In genomic region chr11:87254149-87254548, GRCm38 (mm10) we compare ENCODE assay signal across 14 mouse cellular contexts.
DNase-seq lines count a peak whose midpoint lies in the region; ATAC-seq and TF ChIP-seq lines count a peak whose summit lies in the region.
"Had no signal": no experiment of that assay in that cellular context is flagged by ENCODE, and none has a peak within 500 bp of the region (broad histone marks: within the 10 kb centered on the region; RNA-seq: fewer than 3 reads in every experiment).

No protein-coding gene starts in this region.

- no peak overlapping the region for H3K27ac ChIP-seq in lung, postnatal 0 days (ENCODE audit: low read length)
- H3K27ac ChIP-seq: embryonic facial prominence, embryonic 13.5 days; liver, embryonic 13.5 days had no signal

- H3K4me3 ChIP-seq in lung, postnatal 0 days (ENCODE audit: low read depth, low read length): no peak overlapping the region
- H3K4me3 ChIP-seq in lung, adult 2 months (replicated peaks; ENCODE audit: extremely low read depth, low read depth, low read length): no peak overlapping the region
- no peak overlapping the region for H3K4me3 ChIP-seq in myocyte
- H3K4me3 ChIP-seq: embryonic facial prominence, embryonic 13.5 days; liver, embryonic 13.5 days had no signal

- no peaks in the 10 kb centered on the region for H3K79me2 ChIP-seq in myocyte (ENCODE audit: control insufficient read depth, insufficient read depth)

- TF ChIP-seq POLR2A in lung, adult 2 months (IDR thresholded peaks at IDR 0.05; ENCODE audit: borderline replicate concordance, extremely low read depth, low read depth, low read length): no peak
- no peak for TF ChIP-seq POLR2A in myocyte (IDR thresholded peaks at IDR 0.05; ENCODE audit: insufficient read length, low read depth)

- no peak overlapping the region for H3K9ac ChIP-seq in lung, postnatal 0 days (replicated peaks; ENCODE audit: low read depth)
- H3K9ac ChIP-seq: embryonic facial prominence, embryonic 13.5 days; liver, embryonic 13.5 days had no signal

- 49% methylated on average over 5 of the region's 5 CpGs for WGBS in lung, postnatal 0 days
- WGBS in lung, adult 2 months: 43% methylated on average over 5 of the region's 5 CpGs

- no peaks in the 10 kb centered on the region for H3K4me1 ChIP-seq in lung, postnatal 0 days (ENCODE audit: insufficient read depth, low read depth, low read length)
- no peaks in the 10 kb centered on the region for H3K4me1 ChIP-seq in lung, adult 2 months (ENCODE audit: control insufficient read depth, insufficient read depth, low read length)

- no peak overlapping the region for H3ac ChIP-seq in myocyte (ENCODE audit: control insufficient read depth, insufficient read length)

- no peak overlapping the region for H3K4me2 ChIP-seq in lung, postnatal 0 days (replicated peaks; ENCODE audit: low read depth, low read length)
- H3K4me2 ChIP-seq in myocyte (ENCODE audit: low read depth): no peak overlapping the region
- H3K4me2 ChIP-seq: embryonic facial prominence, embryonic 13.5 days; liver, embryonic 13.5 days had no signal

- no peak for ATAC-seq in lung, postnatal 0 days
- ATAC-seq in frontal cortex, adult (ENCODE audit: low TSS enrichment): no peak
- ATAC-seq: forebrain, embryonic 14.5 days had no signal

- no peaks in the 10 kb centered on the region for H3K27me3 ChIP-seq in lung, postnatal 0 days (replicated peaks; ENCODE audit: insufficient read depth, low read length)
- H3K27me3 ChIP-seq in myocyte (ENCODE audit: control insufficient read depth, insufficient read depth, insufficient read length): no peaks in the 10 kb centered on the region
- H3K27me3 ChIP-seq: embryonic facial prominence, embryonic 13.5 days; liver, embryonic 13.5 days had no signal

- TF ChIP-seq EP300 in lung, postnatal 0 days (IDR thresholded peaks at IDR 0.05): no peak

- DNase-seq in lung, postnatal 0 days (ENCODE audit: low spot score): peak; percentile 48
- DNase-seq in lung, adult 2 months: no peak
- peak; percentile 89 for DNase-seq in ES-CJ7 (ENCODE audit: low read depth, low spot score)
- DNase-seq in WW6 (ENCODE audit: low read depth, low spot score): peak; percentile 47
- no peak for DNase-seq in layer of hippocampus, postnatal 10 days (ENCODE audit: low spot score in 2 of 2)
- DNase-seq: adrenal gland, postnatal 36 days; cerebellum, adult 11-12 months; gastrocnemius, postnatal 36 days; liver, embryonic 13.5 days; right cerebral cortex, adult 18-20 months had no signal

- no peaks in the 10 kb centered on the region for H3K9me3 ChIP-seq in lung, postnatal 0 days (ENCODE audit: low read length)
- H3K9me3 ChIP-seq: embryonic facial prominence, embryonic 13.5 days; liver, embryonic 13.5 days had no signal

- no peaks in the 10 kb centered on the region for H3K36me3 ChIP-seq in lung, postnatal 0 days (ENCODE audit: insufficient read depth, low read length)
- no peaks in the 10 kb centered on the region for H3K36me3 ChIP-seq in myocyte (ENCODE audit: control insufficient read depth, insufficient read depth)
- H3K36me3 ChIP-seq: embryonic facial prominence, embryonic 13.5 days; liver, embryonic 13.5 days had no signal

- no peak for TF ChIP-seq CTCF in lung, postnatal 0 days (IDR thresholded peaks at IDR 0.05)
- no peak for TF ChIP-seq CTCF in lung, adult 2 months (IDR thresholded peaks at IDR 0.05; ENCODE audit: insufficient read depth, low read length)

TF ChIP-seq in myocyte, 11 proteins besides CTCF, POLR2A, EP300 and RAD21:
- TF ChIP-seq MAX (IDR thresholded peaks at IDR 0.05; ENCODE audit: low read depth) (peak; percentile 61), TCF12 (IDR thresholded peaks at IDR 0.05; ENCODE audit: insufficient read depth, poor library complexity, severe bottlenecking) (no peak), TCF3 (IDR thresholded peaks at IDR 0.05; ENCODE audit: insufficient read length, low read depth) (no peak), REST (IDR thresholded peaks at IDR 0.05; ENCODE audit: insufficient read depth, insufficient read length) (peak; percentile 57), USF1 (IDR thresholded peaks at IDR 0.05; ENCODE audit: low read depth) (no peak), CEBPB (IDR thresholded peaks at IDR 0.05; ENCODE audit: insufficient read depth, poor library complexity, severe bottlenecking) (peak; percentile 90)

Comparison
In these comparisons a context has a peak if more than half of its experiments do, and no peak if none do; other contexts are left out.
1. DNase-seq: peak in lung, postnatal 0 days (single experiment), ES-CJ7 (single experiment) and WW6 (single experiment); none in lung, adult 2 months (single experiment) and layer of hippocampus, postnatal 10 days (0 of 2).